Mouse (Mus musculus) 416B (cell line): ENCODE measurements around the gene Hormad2.

Experiments
- DNase-seq: peaks from one replicate; pipeline ENCODE4 v3.0.0; 2011; ENCODE audit warnings: low read depth

Hormad2 gene

GRCm38 (mm10) chr11:4440978-4441377 lies at the start of gene Hormad2:
TSS of gene Hormad2 (minus strand) at chr11:4441105.
- no peak for DNase-seq

- DNase-seq = no peak
These were observed 48.3 kb upstream of the Hormad2 start for GRCm38 (mm10) chr11:4489207-4489606.

GRCm38 (mm10) chr11:4488798-4489197 lies 47.9 kb upstream of the Hormad2 start:
- DNase-seq = no peak

- DNase-seq = no peak
These were observed 47.5 kb upstream of the Hormad2 start for GRCm38 (mm10) chr11:4488367-4488766.

GRCm38 (mm10) chr11:4487401-4487965 lies 46.6 kb upstream of the Hormad2 start:
- no peak for DNase-seq

GRCm38 (mm10) chr11:4484541-4484940 lies 43.6 kb upstream of the Hormad2 start:
- DNase-seq = no peak

GRCm38 (mm10) chr11:4482641-4483040 lies 41.7 kb upstream of the Hormad2 start:
- DNase-seq = no peak

GRCm38 (mm10) chr11:4476184-4476697 lies 35.3 kb upstream of the Hormad2 start:
- DNase-seq = no peak

- DNase-seq = no peak
These were observed 31.7 kb upstream of the Hormad2 start for GRCm38 (mm10) chr11:4472464-4473179.

- no peak for DNase-seq
These were observed 30.8 kb upstream of the Hormad2 start for GRCm38 (mm10) chr11:4471734-4472133.

- DNase-seq = no peak
These were observed 30.3 kb upstream of the Hormad2 start for GRCm38 (mm10) chr11:4471251-4471650.

- DNase-seq = no peak
These were observed 28.2 kb upstream of the Hormad2 start for GRCm38 (mm10) chr11:4469091-4469490.

- no peak for DNase-seq
These were observed 26.5 kb upstream of the Hormad2 start for GRCm38 (mm10) chr11:4467436-4467835.

GRCm38 (mm10) chr11:4466191-4466590 lies 25.3 kb upstream of the Hormad2 start:
- no peak for DNase-seq

GRCm38 (mm10) chr11:4464616-4465015 lies 23.7 kb upstream of the Hormad2 start:
- no peak for DNase-seq

GRCm38 (mm10) chr11:4464186-4464585 lies 23.3 kb upstream of the Hormad2 start:
- no peak for DNase-seq

- DNase-seq = no peak
These were observed 22.0 kb upstream of the Hormad2 start for GRCm38 (mm10) chr11:4462868-4463267.

GRCm38 (mm10) chr11:4461154-4461553 lies 20.2 kb upstream of the Hormad2 start:
- DNase-seq = peak; percentile 47

GRCm38 (mm10) chr11:4460615-4461014 lies 19.7 kb upstream of the Hormad2 start:
- peak; percentile 33 for DNase-seq

GRCm38 (mm10) chr11:4454895-4455535 lies 14.1 kb upstream of the Hormad2 start:
- DNase-seq = no peak

- DNase-seq = no peak
These were observed 11.7 kb upstream of the Hormad2 start for GRCm38 (mm10) chr11:4452467-4453184.

- peak; percentile 62 for DNase-seq
These were observed 10.2 kb upstream of the Hormad2 start for GRCm38 (mm10) chr11:4451116-4451515.
